Mouse (Mus musculus) megakaryocyte-erythroid progenitor cell, adult 5-6 weeks (primary cell): Measurements from ENCODE around the gene Oaf. TPM values are rescaled to one million over a fixed set of nuclear protein-coding genes. Genes with fewer than 3 reads are reported as not detected.

ENCODE experiments used
- ATAC-seq: replicated peaks from 2 replicates; pipeline ENCODE4 v1.8.0; 2016; ENCODE audit warnings: mild to moderate bottlenecking, inconsistent platforms; ENCODE audit not compliant: severe bottlenecking, poor library complexity, low FRiP score, low TSS enrichment
- total RNA-seq, 2 experiments: library from RNA; stranded (forward) in 1 of 2; stranded (reverse) in 1 of 2; fragments of 200-1000, 215-1000 nt in 1 of 2; fragments of >200 nt in 1 of 2; fragmentation: Nextera tagmentation in 1 of 2; gene quantifications; 2 replicates each; pipeline ENCODE4 v1.2.3; 2014 to 2017

Oaf gene
- total RNA-seq, 2 experiments from 2014 or later, result 17.9 to 23.8 TPM

GRCm38 (mm10) chr9:43246738-43247180 lies 7.0 kb upstream of the Oaf start:
- ATAC-seq, result no peak

GRCm38 (mm10) chr9:43245801-43246570 lies 6.3 kb upstream of the Oaf start:
- ATAC-seq, result no peak

GRCm38 (mm10) chr9:43242432-43242831 lies 2.7 kb upstream of the Oaf start:
- peak; percentile 36 for ATAC-seq

GRCm38 (mm10) chr9:43241970-43242369 lies 2.3 kb upstream of the Oaf start:
- no peak for ATAC-seq

GRCm38 (mm10) chr9:43241291-43241690 lies 1.6 kb upstream of the Oaf start:
- ATAC-seq, result no peak

- no peak for ATAC-seq
These were observed 836 bp upstream of the Oaf start for GRCm38 (mm10) chr9:43240594-43240900.

GRCm38 (mm10) chr9:43238631-43239545 lies 823 bp downstream of the Oaf start:
- ATAC-seq, result no peak

GRCm38 (mm10) chr9:43238167-43238566 lies 1.5 kb downstream of the Oaf start:
- no peak for ATAC-seq

- no peak for ATAC-seq
These were observed 2.5 kb downstream of the Oaf start for GRCm38 (mm10) chr9:43237111-43237775.

- no peak for ATAC-seq
These were observed 3.1 kb downstream of the Oaf start for GRCm38 (mm10) chr9:43236576-43236975.

GRCm38 (mm10) chr9:43236106-43236505 lies 3.6 kb downstream of the Oaf start:
- no peak for ATAC-seq

GRCm38 (mm10) chr9:43235336-43235735 lies 4.4 kb downstream of the Oaf start:
- no peak for ATAC-seq

- ATAC-seq, result peak; percentile 92
These were observed 5.2 kb downstream of the Oaf start for GRCm38 (mm10) chr9:43234496-43234895.

GRCm38 (mm10) chr9:43233515-43233914 lies 6.2 kb downstream of the Oaf start:
- no peak for ATAC-seq

GRCm38 (mm10) chr9:43233044-43233443 lies 6.7 kb downstream of the Oaf start:
- ATAC-seq, result no peak

GRCm38 (mm10) chr9:43232286-43232685 lies 7.4 kb downstream of the Oaf start:
- no peak for ATAC-seq

- ATAC-seq, result no peak
These were observed 7.9 kb downstream of the Oaf start for GRCm38 (mm10) chr9:43231805-43232204.

GRCm38 (mm10) chr9:43230886-43231285 lies 8.8 kb downstream of the Oaf start:
- ATAC-seq, result no peak

- ATAC-seq, result no peak
These were observed 9.7 kb downstream of the Oaf start for GRCm38 (mm10) chr9:43229962-43230361.

- no peak for ATAC-seq
These were observed 10.3 kb downstream of the Oaf start for GRCm38 (mm10) chr9:43229398-43229895.
